Mouse (Mus musculus) adrenal gland, postnatal 4 days (tissue): ENCODE measurements around the gene Arhgap15. TPM values are rescaled to one million over a fixed set of nuclear protein-coding genes. Genes with fewer than 3 reads are reported as not detected.

Source experiments
- DNase-seq, 2 experiments: peaks; one replicate each; pipeline ENCODE4 v3.0.0; 2021 to 2022; ENCODE audit warnings: low spot score in 2 of 2, mixed read lengths in 2 of 2
- total RNA-seq, 2 experiments: library from RNA; stranded (reverse); gene quantifications; 2 replicates each; pipeline ENCODE4 v1.2.3; 2021

Arhgap15 gene
- total RNA-seq, 2 experiments from 2014 or later, result 1.2 to 2.3 TPM

GRCm38 (mm10) chr2:43923863-43924340 is 175.3 kb downstream of the Arhgap15 start:
- DNase-seq, result no peak

- no peak for DNase-seq
Observed at GRCm38 (mm10) chr2:43931687-43932086, 183.1 kb downstream of the Arhgap15 start.

GRCm38 (mm10) chr2:43939196-43939595 is 190.6 kb downstream of the Arhgap15 start:
- DNase-seq, result no peak

- DNase-seq, result no peak
Observed at GRCm38 (mm10) chr2:43945679-43946078, 197.1 kb downstream of the Arhgap15 start.

- no peak for DNase-seq
Observed at GRCm38 (mm10) chr2:43949775-43950492, 201.3 kb downstream of the Arhgap15 start.

- no peak for DNase-seq
Observed at GRCm38 (mm10) chr2:43950741-43951140, 202.1 kb downstream of the Arhgap15 start.

- no peak for DNase-seq
Observed at GRCm38 (mm10) chr2:43959189-43959588, 210.6 kb downstream of the Arhgap15 start.

- no peak for DNase-seq
Observed at GRCm38 (mm10) chr2:43962466-43962865, 213.8 kb downstream of the Arhgap15 start.

- DNase-seq, result no peak
Observed at GRCm38 (mm10) chr2:43968581-43968980, 220.0 kb downstream of the Arhgap15 start.

- DNase-seq, result no peak
Observed at GRCm38 (mm10) chr2:43977732-43978131, 229.1 kb downstream of the Arhgap15 start.

- no peak for DNase-seq
Observed at GRCm38 (mm10) chr2:43978177-43979013, 229.8 kb downstream of the Arhgap15 start.

GRCm38 (mm10) chr2:43986066-43986465 is 237.4 kb downstream of the Arhgap15 start:
- DNase-seq, result no peak

GRCm38 (mm10) chr2:43987919-43988318 is 239.3 kb downstream of the Arhgap15 start:
- DNase-seq, result no peak

GRCm38 (mm10) chr2:43989850-43990249 is 241.2 kb downstream of the Arhgap15 start:
- DNase-seq, result no peak

- no peak for DNase-seq
Observed at GRCm38 (mm10) chr2:43992510-43992909, 243.9 kb downstream of the Arhgap15 start.

GRCm38 (mm10) chr2:44002454-44002853 is 253.8 kb downstream of the Arhgap15 start:
- no peak for DNase-seq

- no peak for DNase-seq
Observed at GRCm38 (mm10) chr2:44010249-44010648, 261.6 kb downstream of the Arhgap15 start.

- DNase-seq, result no peak
Observed at GRCm38 (mm10) chr2:44013388-44013787, 264.8 kb downstream of the Arhgap15 start.

GRCm38 (mm10) chr2:44016720-44017119 is 268.1 kb downstream of the Arhgap15 start:
- DNase-seq, result no peak

- no peak for DNase-seq
Observed at GRCm38 (mm10) chr2:44017405-44018026, 268.9 kb downstream of the Arhgap15 start.

GRCm38 (mm10) chr2:44018033-44018432 is 269.4 kb downstream of the Arhgap15 start:
- no peak for DNase-seq

GRCm38 (mm10) chr2:44024704-44025103 is 276.1 kb downstream of the Arhgap15 start:
- DNase-seq, result no peak
